Mouse (Mus musculus): Measurements from ENCODE around the gene Nhs.

GRCm38 (mm10) chrX:161921581-161921980, 237.9 kb downstream of the Nhs start:
- no peak for TF ChIP-seq CTCF (IDR thresholded peaks at IDR 0.05; ENCODE audit: control insufficient read depth, insufficient read depth, insufficient read length)
- no peak for TF ChIP-seq MYOD1 (IDR thresholded peaks at IDR 0.05; ENCODE audit: control insufficient read depth, insufficient read length, low read depth)
- TF ChIP-seq MYOG (IDR thresholded peaks at IDR 0.05; ENCODE audit: control insufficient read depth, extremely low read depth, insufficient read length): no peak
- TF ChIP-seq USF1 (IDR thresholded peaks at IDR 0.05; ENCODE audit: low read depth): no peak
- no peak for TF ChIP-seq MAX (IDR thresholded peaks at IDR 0.05)
- TF ChIP-seq FOSL1 (IDR thresholded peaks at IDR 0.05; ENCODE audit: insufficient read depth, low read length, poor library complexity, severe bottlenecking): no peak
